Mouse (Mus musculus): Measurements from ENCODE around the gene Plxna2. TPM values are rescaled to one million over a fixed set of nuclear protein-coding genes. Genes with fewer than 3 reads are reported as not detected.
A peak's percentile ranks its signal among the peaks of the same experiment; 100 is the strongest.

Plxna2 gene
- total RNA-seq, 2 experiments from 2014 or later: 95.0 to 97.9 TPM

DNA sequence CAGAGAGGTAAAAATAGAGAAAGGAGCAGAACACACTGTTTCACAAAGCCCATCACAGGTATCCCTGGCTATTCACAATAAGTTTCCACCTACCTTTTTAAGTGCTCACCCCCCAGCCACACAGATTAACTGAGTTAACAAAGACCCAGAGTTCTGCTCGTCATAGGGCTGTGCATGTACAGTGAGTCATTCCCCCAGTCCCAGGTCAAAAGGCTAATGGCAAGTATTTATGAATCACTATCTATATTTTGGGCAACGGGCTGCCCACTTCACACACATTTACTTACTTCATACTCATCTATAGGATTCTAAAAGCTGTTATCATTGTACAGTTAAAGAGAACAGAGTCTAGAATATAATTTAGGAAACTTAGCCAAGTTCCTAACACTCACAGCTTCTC is 70.1 kb downstream of the Plxna2 start:
- intact Hi-C loops (cut with DNase I): loop anchor here (5.0 to 10.0 kb wide), 3 partner anchors 66 to 1241 kb away; no protein-coding TSS in a partner anchor
- Histone ChIP-seq H3K27ac (no peak overlapping the region; the same call in 1 of the 2 replicates), H3K4me3 (no peak overlapping the region)
- DNase-seq (ENCODE audit: extremely low spot score in 1 of 2, low spot score in 2 of 2): no peak
- no peak for TF ChIP-seq CTCF (IDR thresholded peaks at IDR 0.05)

DNA sequence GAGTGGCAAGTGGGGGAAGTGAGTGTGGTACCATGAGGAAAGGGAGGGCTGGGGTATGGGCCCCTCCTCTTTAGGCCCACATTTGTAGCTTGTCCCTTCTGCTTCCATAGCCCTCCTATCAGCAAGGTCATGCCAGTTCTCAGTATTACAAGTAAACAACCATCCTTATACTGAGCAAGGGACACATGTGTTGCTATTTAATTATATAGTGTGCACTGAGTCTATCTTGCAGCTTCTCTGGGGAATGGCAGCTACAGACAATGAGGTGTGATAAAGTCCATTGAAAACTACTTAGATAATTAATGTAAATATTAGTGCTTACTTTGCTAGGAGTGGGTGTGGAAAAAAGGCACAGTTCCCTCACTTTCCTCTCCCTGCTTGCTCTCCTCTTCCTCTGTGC is 75.0 kb downstream of the Plxna2 start:
- TF ChIP-seq CTCF (IDR thresholded peaks at IDR 0.05): no peak
- no peak for DNase-seq (ENCODE audit: extremely low spot score in 1 of 2, low spot score in 2 of 2)
- Histone ChIP-seq H3K27ac (no peak overlapping the region), H3K4me3 (no peak overlapping the region)
- intact Hi-C loops (cut with DNase I): no loop called here

DNA sequence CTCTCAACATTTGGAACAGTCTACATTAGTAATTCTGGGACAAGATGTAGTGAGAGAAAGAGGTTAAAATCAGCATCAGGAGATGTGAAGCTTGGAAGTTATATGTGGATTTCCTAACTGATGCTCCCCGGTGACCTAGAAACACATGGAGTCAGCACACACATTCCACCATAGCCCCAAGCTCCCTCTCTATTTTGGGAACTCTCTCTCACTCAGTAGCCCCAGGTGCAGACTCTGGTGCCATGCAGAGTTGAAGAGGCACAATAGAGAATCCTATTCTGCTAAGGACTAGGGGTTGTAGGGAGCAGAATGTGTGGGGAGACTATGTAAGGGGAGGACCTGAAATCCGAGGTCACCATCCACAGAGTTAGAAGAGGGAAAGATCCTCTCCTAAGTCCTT is 75.5 kb downstream of the Plxna2 start:
- TF ChIP-seq CTCF (IDR thresholded peaks at IDR 0.05): no peak
- no peak overlapping the region for H3K27ac ChIP-seq
- no peak overlapping the region for H3K4me3 ChIP-seq
- intact Hi-C loops (cut with DNase I): no loop called here
- DNase-seq (ENCODE audit: extremely low spot score in 1 of 2, low spot score in 2 of 2): no peak

DNA sequence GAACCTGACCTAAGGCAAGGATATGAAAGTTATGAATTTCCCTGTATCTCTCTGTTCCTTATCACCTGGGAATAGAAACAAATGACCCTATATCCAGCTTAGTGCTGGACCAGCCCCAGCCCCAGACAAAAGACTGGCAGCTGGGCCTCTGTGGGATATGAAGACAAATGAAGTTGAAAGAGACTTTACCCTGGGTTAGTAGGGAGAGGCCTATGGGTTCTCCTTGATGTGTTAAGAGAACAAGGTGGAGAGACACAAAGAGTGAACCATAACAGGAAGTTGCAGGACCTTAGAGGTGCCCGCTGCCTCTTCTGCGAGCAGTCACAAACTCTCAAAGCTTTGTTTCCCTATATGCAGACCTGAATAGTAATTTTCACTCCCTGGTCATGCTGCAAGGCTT is 76.8 kb downstream of the Plxna2 start:
- Histone ChIP-seq H3K4me3 (no peak overlapping the region), H3K27ac (no peak overlapping the region)
- no peak for TF ChIP-seq CTCF (IDR thresholded peaks at IDR 0.05)
- intact Hi-C loops (cut with DNase I): no loop called here
- no peak for DNase-seq (ENCODE audit: extremely low spot score in 1 of 2, low spot score in 2 of 2)

DNA sequence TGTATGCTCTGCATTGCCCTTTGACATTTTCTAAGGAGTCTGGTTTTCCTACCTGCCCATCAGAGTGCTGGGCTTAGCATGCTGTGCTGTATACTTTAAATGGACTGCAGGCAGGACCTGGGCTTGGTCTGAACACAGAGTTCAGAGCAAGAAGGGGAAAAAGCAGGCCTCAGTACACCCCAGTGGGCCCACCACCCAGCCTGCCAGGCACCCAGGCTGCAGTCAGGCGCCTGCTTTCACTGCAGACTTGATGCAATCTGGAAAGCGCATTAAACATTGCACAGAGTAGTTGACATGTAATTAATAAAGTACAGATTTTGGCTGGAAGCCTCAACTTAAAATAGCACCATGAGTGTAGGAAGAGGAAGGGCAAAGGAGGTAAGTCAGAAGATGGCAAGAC is 79.4 kb downstream of the Plxna2 start:
- no peak for DNase-seq (ENCODE audit: extremely low spot score in 1 of 2, low spot score in 2 of 2)
- intact Hi-C loops (cut with DNase I): no loop called here
- TF ChIP-seq CTCF (IDR thresholded peaks at IDR 0.05): no peak
- H3K27ac ChIP-seq: no peak overlapping the region
- no peak overlapping the region for H3K4me3 ChIP-seq

DNA sequence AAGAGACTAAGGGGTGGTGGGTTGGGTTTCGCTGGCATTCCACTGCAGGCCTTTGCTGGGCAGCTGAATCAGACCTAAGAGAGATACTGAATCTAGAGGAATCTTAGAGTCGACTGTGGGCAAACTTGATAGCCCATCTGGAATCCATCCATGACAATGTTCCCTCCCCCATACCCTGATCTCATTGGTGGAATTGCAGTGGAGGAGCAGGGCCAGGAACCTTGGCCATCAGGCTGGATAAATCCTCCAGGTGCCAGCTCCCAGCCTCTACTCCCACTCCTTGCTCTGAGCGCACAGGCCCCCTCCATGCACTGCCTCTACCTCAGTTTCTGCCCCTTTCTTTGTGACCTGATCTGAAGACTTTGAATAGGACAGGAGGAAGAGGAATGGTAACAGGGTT is 81.3 kb downstream of the Plxna2 start:
- H3K4me3 ChIP-seq: no peak overlapping the region
- intact Hi-C loops (cut with DNase I): no loop called here
- no peak overlapping the region for H3K27ac ChIP-seq
- no peak for DNase-seq (ENCODE audit: extremely low spot score in 1 of 2, low spot score in 2 of 2)
- no peak for TF ChIP-seq CTCF (IDR thresholded peaks at IDR 0.05)

DNA sequence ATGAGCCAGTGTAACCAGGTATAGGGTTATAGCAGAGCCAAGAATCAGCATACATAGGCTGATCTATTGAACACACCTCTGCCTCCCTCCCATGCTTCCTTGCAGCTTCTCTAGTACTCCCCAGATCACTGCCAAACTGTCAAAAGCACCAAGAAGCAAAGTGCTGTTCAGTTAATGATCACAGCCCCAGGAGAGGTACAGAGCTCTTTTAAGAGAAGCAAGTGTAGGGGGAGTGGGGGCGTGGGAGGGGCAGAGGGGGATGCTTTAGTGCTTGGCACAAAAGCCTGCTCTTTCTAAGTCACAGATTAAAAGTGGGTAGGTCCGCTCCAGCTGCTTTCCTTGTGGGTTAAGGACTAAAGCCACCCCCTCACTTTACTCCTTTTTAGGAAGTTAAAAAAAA is 85.2 kb downstream of the Plxna2 start:
- peak; percentile 40 to 53 for DNase-seq (ENCODE audit: extremely low spot score in 1 of 2, low spot score in 2 of 2)
- Histone ChIP-seq H3K4me3 (no peak overlapping the region), H3K27ac (peak overlapping the region; percentile 55; the same call in 1 of the 2 replicates)
- intact Hi-C loops (cut with DNase I): loop anchor here (5.0 kb wide), 1 partner anchor 81 kb away; no protein-coding TSS in a partner anchor
- TF ChIP-seq CTCF (IDR thresholded peaks at IDR 0.05): no peak

DNA sequence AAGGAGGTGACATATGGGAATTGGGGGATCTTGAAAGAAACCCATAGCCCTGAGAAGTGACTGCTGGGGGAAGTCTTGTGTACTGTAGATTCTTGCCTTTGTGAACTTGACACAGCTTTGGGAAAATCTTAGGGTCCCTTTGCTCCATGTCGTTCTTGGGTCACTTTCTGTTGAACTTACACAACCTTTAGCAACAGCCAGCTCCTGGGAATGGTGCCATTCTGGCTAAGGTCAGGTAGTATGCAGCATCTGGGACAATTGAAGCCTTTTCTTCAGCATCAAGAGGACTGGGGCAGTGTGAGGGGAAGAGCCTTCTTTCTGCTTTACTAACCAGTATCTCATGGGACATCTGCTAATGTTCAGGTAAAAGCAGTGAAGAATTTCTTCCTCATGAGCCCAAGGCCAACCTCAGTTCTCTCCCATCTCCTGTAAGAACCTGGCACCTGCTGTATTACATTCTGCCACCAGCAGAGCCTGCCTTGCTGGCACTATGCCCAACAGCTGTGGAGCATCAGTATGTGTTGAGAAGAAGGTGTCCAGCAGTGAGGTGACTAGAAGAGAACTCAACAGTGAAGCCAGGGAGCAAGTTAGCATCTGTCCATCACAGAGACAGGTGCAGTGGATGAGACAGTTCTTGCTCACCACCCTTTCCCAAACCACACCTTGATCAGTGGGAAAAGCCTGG is 86.3 kb downstream of the Plxna2 start:
- DNase-seq (ENCODE audit: extremely low spot score in 1 of 2, low spot score in 2 of 2): no peak
- TF ChIP-seq CTCF (IDR thresholded peaks at IDR 0.05): no peak
- H3K4me3 ChIP-seq: no peak overlapping the region
- intact Hi-C loops (cut with DNase I): loop anchor here (5.0 kb wide), 1 partner anchor 82 kb away; no protein-coding TSS in a partner anchor
- H3K27ac ChIP-seq: peak overlapping the region; percentile 29

DNA sequence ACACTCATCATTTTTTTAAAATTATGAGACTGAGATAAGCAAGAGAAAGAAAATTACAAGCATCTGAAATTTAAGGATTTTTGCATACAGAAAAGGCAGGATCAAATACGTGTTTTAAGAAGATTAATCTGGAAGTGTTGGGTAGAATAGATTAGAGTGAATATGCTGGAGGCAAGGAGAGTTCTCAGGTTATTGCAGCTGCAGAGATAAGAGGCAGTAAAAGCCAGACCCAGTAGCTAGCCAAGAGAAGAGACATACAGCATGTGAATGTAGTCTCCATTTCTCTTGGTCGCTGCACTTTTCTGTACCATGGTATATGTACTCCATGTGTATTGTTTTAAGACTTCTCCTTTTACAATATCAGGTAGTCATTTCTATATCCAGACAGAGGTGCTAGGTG is 88.5 kb downstream of the Plxna2 start:
- DNase-seq (ENCODE audit: extremely low spot score in 1 of 2, low spot score in 2 of 2): no peak
- intact Hi-C loops (cut with DNase I): no loop called here
- TF ChIP-seq CTCF (IDR thresholded peaks at IDR 0.05): no peak
- Histone ChIP-seq H3K4me3 (no peak overlapping the region), H3K27ac (no peak overlapping the region)

DNA sequence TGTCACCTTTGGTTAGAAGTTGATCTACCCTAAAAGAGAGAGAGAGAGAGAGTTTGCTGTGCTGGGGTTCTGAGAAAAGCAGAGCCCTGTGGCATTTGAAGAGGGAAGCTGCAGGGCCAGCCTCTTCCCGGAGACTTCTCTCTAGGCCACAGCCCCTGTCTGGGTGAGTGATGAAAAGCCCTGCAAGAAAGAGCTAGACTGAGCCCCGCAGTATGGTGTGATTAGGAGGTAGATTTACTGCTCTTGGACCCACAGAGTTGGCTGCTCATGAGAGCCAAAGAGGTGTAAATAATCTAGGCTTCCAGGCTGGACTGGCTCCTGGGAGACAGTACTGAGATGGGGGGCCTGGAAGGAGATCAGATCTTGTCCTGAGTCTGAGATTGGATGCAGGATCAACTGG is 94.4 kb downstream of the Plxna2 start:
- H3K27ac ChIP-seq: no peak overlapping the region
- intact Hi-C loops (cut with DNase I): no loop called here
- TF ChIP-seq CTCF (IDR thresholded peaks at IDR 0.05): no peak
- no peak overlapping the region for H3K4me3 ChIP-seq
- no peak for DNase-seq (ENCODE audit: extremely low spot score in 1 of 2, low spot score in 2 of 2)

DNA sequence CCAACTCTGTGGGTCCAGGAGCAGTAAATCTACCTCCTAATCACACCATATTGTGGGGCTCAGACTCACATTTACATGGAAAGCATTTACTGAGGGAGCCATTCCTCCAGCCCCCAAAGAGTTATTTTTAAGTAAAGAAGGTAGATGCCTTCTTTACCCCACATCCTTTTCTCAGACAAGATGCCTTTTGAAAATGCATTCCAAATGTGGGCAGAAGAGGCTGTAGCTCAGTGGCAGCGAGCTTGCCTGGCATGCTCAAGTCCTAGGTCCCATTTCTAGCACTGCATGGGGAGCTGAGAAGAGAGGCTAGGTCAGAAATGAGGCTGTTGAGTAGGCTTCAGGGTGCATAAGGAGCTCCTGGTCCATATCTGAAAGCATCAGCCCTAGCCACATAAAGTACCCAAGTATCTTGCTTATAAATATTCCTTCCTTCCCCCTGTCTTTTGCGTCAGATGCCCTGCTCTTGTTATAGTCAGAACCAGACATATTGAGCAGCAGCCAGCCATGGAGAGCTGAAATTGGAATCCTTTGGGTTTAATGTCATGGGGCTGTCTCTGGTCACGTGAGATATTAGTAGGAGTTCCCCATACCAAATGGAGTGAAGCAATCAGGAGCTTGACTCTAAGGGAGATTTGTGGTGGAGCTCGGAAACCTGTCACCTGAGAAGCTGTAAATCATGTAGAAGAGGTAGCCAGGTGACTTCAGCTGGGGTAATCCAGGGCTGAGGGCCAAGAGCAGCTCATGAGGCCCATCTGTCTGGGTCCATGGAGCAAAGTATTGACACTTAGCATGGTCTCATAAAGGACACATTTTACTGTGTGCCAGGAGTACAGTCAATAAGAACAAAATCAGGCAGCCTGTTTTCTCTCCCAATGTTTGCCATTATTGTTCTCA is 96.4 kb downstream of the Plxna2 start:
- no peak for TF ChIP-seq CTCF (IDR thresholded peaks at IDR 0.05)
- no peak for DNase-seq (ENCODE audit: extremely low spot score in 1 of 2, low spot score in 2 of 2)
- H3K4me3 ChIP-seq: no peak overlapping the region
- intact Hi-C loops (cut with DNase I): no loop called here
- H3K27ac ChIP-seq: peak overlapping the region; percentile 32; the same call in 1 of the 2 replicates

DNA sequence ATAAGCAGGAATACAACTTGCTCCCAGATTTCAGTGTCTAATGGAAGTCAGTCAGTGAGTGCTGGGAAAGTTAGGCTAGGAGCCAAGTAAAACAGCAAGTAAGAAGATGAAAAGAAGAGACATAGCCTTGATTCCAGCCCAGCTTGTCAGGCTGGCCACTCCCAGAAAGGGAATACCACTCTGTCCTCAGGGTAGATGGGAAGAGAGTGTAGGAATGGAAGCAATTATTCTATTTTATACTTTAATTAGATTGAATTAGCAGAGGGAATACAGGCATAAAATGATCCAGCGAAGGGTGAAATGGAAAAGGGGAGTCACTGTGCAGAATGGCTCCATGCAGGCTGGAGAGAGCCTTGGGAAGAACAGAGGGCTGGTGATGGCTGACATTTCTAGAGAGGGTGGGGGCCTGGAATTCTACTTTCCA is 99.4 kb downstream of the Plxna2 start:
- intact Hi-C loops (cut with DNase I): no loop called here
- no peak for TF ChIP-seq CTCF (IDR thresholded peaks at IDR 0.05)
- Histone ChIP-seq H3K4me3 (no peak overlapping the region), H3K27ac (0 out of 2 replicates have a peak overlapping the region, but pooled peaks have one; percentile 3)
- DNase-seq (ENCODE audit: extremely low spot score in 1 of 2, low spot score in 2 of 2): no peak
